Mouse (Mus musculus): Measurements from ENCODE around the gene Usp8.

DNA sequence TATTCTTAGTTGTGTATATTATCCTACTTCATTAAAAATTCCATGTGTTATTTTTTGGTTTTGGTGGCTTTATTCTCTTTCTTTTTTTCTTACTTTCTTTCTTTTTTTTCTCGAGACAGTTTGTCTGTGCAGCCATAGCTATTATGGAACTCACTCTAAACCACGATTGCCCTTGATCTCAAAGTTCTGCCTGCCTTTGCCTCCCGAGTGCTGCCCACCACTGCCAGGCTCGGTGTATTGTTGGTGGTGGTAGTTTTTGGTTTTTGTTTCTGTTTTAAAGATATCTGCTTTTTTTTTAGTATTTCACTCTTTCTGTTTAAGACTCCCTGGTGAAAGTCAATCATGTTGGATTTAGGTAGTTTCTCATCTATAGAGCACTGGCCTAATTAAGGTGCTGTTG lies 1.2 kb downstream of the Usp8 start:
- TF ChIP-seq EP300 (IDR thresholded peaks at IDR 0.05; ENCODE audit: low read length) (no peak), CTCF (conservative IDR thresholded peaks at IDR 0.05 in 1 of 2, IDR thresholded peaks at IDR 0.05 in 1 of 2; ENCODE audit: low read depth in 2 of 2, low read length in 2 of 2) (no peak), KAT2A (IDR thresholded peaks at IDR 0.05; ENCODE audit: insufficient replicate concordance, low read length) (no peak), ZKSCAN1 (IDR thresholded peaks at IDR 0.05; ENCODE audit: borderline replicate concordance, low read depth, low read length) (no peak), MYC (IDR thresholded peaks at IDR 0.05; ENCODE audit: low read depth, low read length) (no peak), POLR2AphosphoS2 (IDR thresholded peaks at IDR 0.05; ENCODE audit: low read depth, low read length) (no peak), ELF1 (IDR thresholded peaks at IDR 0.05; ENCODE audit: low read depth, low read length) (no peak)

Measured in CH12.LX (cell line).